Mouse (Mus musculus) cortical plate, adult 2 months (tissue): Measurements from ENCODE around the gene Sap30l.

Source experiments
- CTCF ChIP-seq: fragments of 200-500 bp; IDR thresholded peaks from 2 replicates; pipeline ENCODE4 v1.5.1; 2011; ENCODE audit warnings: mild to moderate bottlenecking, control low read depth, low read length; ENCODE audit not compliant: insufficient read depth; ENCODE audit errors: extremely low read depth
- POLR2A ChIP-seq: fragments of 200-500 bp; IDR thresholded peaks from 2 replicates; pipeline ENCODE4 v1.6.1; 2011; ENCODE audit warnings: mild to moderate bottlenecking, low read length, control low read depth; ENCODE audit not compliant: insufficient read depth; ENCODE audit errors: extremely low read depth

DNA sequence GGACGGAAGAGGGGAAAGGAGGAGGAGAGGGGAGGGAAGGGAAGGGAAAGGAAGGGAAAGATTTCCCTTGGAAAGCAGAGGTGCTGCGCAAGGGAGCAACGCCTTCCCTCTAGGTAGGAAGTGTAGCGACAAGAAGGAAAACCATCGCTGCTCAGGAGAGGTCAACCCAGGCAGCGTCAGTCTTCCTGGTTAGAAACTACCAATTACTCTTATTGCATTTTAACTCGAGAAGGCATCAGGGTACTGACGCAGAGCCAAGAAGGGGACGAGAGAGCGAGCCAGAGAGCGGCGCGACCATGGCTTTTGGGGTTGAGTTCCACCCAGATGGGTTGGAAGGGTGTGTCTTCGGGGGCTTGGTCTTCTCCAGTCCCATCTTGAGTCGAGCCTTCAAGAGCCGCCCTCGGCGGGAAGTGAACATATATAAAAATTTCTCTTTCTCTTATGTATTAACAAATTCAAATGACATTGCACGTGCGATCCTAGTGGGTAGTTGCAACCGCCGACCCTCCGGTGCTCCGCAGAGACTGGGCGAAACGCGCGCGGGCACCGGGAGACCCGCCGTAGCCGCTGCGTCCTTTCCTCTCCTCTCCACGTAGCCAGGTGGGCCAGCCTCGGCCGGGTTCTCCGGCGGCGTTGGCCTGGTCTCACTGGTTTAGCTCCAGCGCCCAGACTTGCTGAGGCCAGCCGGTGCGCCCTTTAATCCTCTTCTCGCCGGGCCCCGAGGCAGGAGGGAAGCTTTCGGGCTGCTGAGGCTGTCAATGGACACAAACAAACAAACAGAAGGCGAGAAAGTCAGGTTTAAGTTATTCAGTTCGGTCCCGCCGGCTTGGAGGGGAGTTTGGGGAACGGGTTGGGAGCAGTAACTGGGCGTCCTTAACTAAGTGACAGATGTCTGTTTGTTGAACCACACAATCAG, 27.8 kb downstream of the Sap30l start:
- TF ChIP-seq CTCF (no peak), POLR2A (no peak)
